Mouse (Mus musculus) C2C12 (cell line): Measurements from ENCODE around the gene Rrh. TPM values are rescaled to one million over a fixed set of nuclear protein-coding genes. Genes with fewer than 3 reads are reported as not detected.
"Not testable (repeated sequence)": the region's sequence is repeated elsewhere in the genome, so short reads cannot be mapped to it uniquely, and the experiment has no call there.

Experiments
- H3K27me3 ChIP-seq: one replicate; pipeline ENCODE4 v1.6.1; 2011; ENCODE audit not compliant: control insufficient read depth, insufficient read depth, insufficient read length
- H3K36me3 ChIP-seq: one replicate; pipeline ENCODE4 v1.6.1; 2011; ENCODE audit not compliant: control insufficient read depth, insufficient read depth
- H3K4me3 ChIP-seq: one replicate; pipeline ENCODE4 v1.5.1; 2011; ENCODE audit warnings: mild to moderate bottlenecking, control low read depth; ENCODE audit not compliant: poor library complexity, insufficient read depth, severe bottlenecking
- H3K79me2 ChIP-seq: one replicate; pipeline ENCODE4 v1.6.1; 2011; ENCODE audit not compliant: control insufficient read depth, insufficient read depth
- H3K79me3 ChIP-seq: one replicate; pipeline ENCODE4 v1.6.1; 2011; ENCODE audit warnings: low read depth, control low read depth
- H3ac ChIP-seq: one replicate; pipeline ENCODE3; 2011; ENCODE audit warnings: low read depth; ENCODE audit not compliant: control insufficient read depth, insufficient read length
- CEBPB ChIP-seq: IDR thresholded peaks from one replicate; pipeline ENCODE4 v1.6.1; 2011; ENCODE audit warnings: low read depth, mild to moderate bottlenecking, control low read depth, moderate library complexity
- CTCF ChIP-seq: IDR thresholded peaks from one replicate; pipeline ENCODE4 v1.5.1; 2011; ENCODE audit not compliant: control insufficient read depth, insufficient read depth, insufficient read length
- FOSL1 ChIP-seq: IDR thresholded peaks from one replicate; pipeline ENCODE4 v1.8.0; 2011; ENCODE audit warnings: mild to moderate bottlenecking, low read length; ENCODE audit not compliant: poor library complexity, insufficient read depth, severe bottlenecking
- MAX ChIP-seq: IDR thresholded peaks from one replicate; pipeline ENCODE4 v1.6.1; 2011; ENCODE audit warnings: mild to moderate bottlenecking, control low read depth
- MYOD1 ChIP-seq: IDR thresholded peaks from one replicate; pipeline ENCODE4 v1.6.1; 2011; ENCODE audit warnings: low read depth; ENCODE audit not compliant: control insufficient read depth, insufficient read length
- MYOG ChIP-seq: IDR thresholded peaks from one replicate; pipeline ENCODE4 v1.6.1; 2011; ENCODE audit not compliant: control insufficient read depth, insufficient read length; ENCODE audit errors: extremely low read depth
- USF1 ChIP-seq: IDR thresholded peaks from one replicate; pipeline ENCODE4 v1.6.1; 2011; ENCODE audit warnings: low read depth, mild to moderate bottlenecking, control low read depth, moderate library complexity
- polyA plus RNA-seq: library from polyadenylated mRNA; unstranded; fragments of >200 nt; fragmentation: generic; extraction: Trizol; gene quantifications from one replicate; pipeline ENCODE4 v1.2.1, GENCODE M21; 2012; ENCODE audit warnings: missing spikeins

Rrh gene
- polyA plus RNA-seq, 1 experiment: 0.04 TPM

DNA sequence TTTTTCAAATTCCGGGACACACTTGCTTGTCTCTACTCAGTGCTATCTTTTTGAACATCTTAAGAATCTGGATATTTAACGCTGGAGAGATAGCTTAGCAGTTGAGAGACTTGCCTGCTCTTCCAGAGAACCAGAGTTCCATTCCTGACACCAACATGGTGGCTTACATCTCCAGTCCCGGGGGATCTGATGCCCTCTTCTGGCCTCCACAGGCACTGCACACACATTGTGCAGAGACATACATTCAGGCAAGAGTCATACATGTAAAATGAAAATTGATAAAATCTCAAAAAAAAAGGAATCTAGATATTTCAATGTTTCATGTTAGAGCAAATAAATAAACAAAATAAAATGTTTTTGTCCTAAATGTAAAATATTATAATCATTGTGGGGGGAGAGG is 39.6 kb downstream of the Rrh start:
- TF ChIP-seq MAX: no peak
- no peak for TF ChIP-seq MYOG
- TF ChIP-seq MYOD1: no peak
- TF ChIP-seq FOSL1: no peak
- TF ChIP-seq CEBPB: no peak
- TF ChIP-seq USF1: no peak
- no peak for TF ChIP-seq CTCF
- no peaks in the 10 kb centered on the region for H3K36me3 ChIP-seq

DNA sequence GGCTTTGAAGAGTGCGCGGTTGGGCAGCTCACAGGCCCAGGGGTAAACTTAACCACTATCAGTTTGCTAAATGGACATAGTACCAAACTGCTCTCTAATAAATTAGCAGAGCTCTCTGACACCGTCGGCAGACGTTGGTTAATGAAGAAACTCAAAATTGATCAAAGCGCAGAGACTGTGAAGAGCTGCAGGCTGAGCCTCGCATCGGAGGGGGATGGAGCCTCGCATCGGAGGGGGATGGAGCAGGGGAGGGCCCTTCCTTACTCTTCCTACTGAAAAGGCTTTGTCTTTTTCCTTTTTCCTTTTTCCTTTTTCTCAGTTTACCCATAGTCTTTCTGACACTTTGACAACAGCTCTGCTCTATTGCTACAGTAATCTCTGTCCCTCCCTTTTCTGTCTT is 41.0 kb downstream of the Rrh start:
- H3K4me3 ChIP-seq: no peak overlapping the region
- H3ac ChIP-seq: no peak overlapping the region
- no peak for TF ChIP-seq USF1
- no peak for TF ChIP-seq CEBPB
- TF ChIP-seq CTCF: no peak
- TF ChIP-seq MYOG: no peak
- no peaks in the 10 kb centered on the region for H3K79me3 ChIP-seq
- no peaks in the 10 kb centered on the region for H3K79me2 ChIP-seq
- H3K27me3 ChIP-seq: peaks cover 15% of the 10 kb centered on the region
- H3K36me3 ChIP-seq: no peaks in the 10 kb centered on the region

More for the DNA sequence above, 39.6 kb downstream of the Rrh start:
- H3K27me3 ChIP-seq: peaks cover 15% of the 10 kb centered on the region
- no peak overlapping the region for H3ac ChIP-seq
- H3K4me3 ChIP-seq: no peak overlapping the region
- no peaks in the 10 kb centered on the region for H3K79me2 ChIP-seq
- no peaks in the 10 kb centered on the region for H3K79me3 ChIP-seq

DNA sequence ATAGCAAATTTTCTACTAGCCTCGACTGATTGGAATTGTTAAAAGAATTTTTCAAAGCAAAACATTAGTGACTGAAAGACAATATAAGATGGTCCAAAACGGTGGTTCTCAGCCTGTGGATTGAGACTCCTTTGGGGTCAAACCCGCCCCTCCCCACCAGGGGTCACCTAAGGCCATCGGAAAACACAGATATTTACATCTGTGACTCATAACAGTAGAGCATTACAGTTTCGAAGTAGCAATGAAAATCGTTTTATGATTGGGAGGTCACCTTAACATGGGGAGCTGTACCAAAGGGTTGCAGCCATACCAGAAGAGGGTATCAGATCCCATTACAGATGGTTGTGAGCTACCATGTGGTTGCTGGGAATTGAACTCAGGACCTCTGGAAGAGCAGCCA is 51.2 kb downstream of the Rrh start:
- Histone ChIP-seq H3K79me2 (no peaks in the 10 kb centered on the region), H3K36me3 (no peaks in the 10 kb centered on the region), H3K27me3 (no peaks in the 10 kb centered on the region), H3K79me3 (no peaks in the 10 kb centered on the region), H3ac (no peak overlapping the region), H3K4me3 (no peak overlapping the region)
- TF ChIP-seq MYOG: no peak
- TF ChIP-seq MAX: no peak
- TF ChIP-seq MYOD1: no peak
- TF ChIP-seq USF1: no peak
- no peak for TF ChIP-seq CEBPB
- TF ChIP-seq FOSL1: no peak
- TF ChIP-seq CTCF: no peak

DNA sequence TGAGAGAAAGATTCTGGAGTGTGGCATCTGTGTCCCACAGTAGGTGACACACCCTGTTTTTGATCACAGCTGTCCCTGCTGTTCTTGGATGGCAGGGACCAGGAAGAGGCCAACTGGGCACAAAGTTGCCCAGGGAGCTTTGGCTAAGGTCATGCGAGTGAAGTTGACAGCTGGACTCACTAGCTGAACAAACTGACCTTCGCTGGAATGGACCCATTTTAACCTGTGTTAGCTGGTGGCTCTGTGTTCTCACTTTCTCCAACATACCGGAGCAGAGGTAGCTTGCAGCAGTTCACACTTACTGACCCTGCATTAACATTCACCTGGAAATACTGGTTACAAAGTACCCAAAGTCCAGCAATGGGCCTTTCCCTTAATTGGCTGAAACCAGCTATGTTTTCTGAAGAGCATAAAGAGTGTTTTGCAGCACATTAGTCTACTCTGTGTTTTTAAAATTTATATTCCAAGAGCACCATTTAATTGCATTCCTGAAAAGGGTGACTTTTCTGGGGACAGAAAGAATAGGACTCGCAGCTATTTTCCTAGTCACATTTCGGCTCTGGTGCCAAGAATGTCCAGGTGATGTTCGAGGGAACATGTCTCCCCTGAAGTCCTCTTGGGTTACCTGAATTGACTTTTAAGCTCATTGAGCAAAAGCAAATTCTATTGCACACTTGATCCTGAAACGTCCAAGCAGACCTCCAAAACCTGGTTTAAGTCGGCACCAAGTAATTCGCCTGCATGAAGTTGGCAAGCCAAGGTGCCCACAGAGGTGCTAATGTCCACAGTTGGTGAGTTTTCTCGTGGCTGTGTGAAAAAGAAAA is 55.2 kb downstream of the Rrh start:
- Histone ChIP-seq H3K79me3 (no peaks in the 10 kb centered on the region), H3ac (no peak overlapping the region), H3K27me3 (no peaks in the 10 kb centered on the region), H3K79me2 (no peaks in the 10 kb centered on the region), H3K4me3 (no peak overlapping the region), H3K36me3 (no peaks in the 10 kb centered on the region)
- no peak for TF ChIP-seq MYOD1
- TF ChIP-seq CEBPB: no peak
- TF ChIP-seq MAX: no peak
- TF ChIP-seq MYOG: no peak
- no peak for TF ChIP-seq CTCF
- TF ChIP-seq USF1: no peak
- no peak for TF ChIP-seq FOSL1

DNA sequence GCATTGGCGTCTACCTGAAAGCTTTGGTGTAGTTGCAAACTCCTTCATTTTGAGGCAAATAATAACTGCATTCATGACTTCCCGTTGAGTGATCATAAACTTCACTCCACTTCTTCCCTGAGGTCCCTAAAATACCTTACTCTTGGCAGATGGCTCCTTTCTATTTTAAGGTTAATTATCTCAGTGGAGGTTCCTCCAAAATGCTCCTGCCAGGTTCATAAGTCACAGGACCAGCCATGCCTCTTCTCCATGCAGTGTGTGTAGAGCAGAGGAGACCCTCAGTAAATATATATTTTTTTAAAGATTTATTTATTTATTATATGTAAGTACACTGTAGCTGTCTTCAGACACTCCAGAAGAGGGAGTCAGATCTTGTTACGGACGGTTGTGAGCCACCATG is 56.3 kb downstream of the Rrh start:
- no peaks in the 10 kb centered on the region for H3K27me3 ChIP-seq
- H3K79me2 ChIP-seq: no peaks in the 10 kb centered on the region
- H3K79me3 ChIP-seq: no peaks in the 10 kb centered on the region
- TF ChIP-seq MYOD1: no peak
- no peak for TF ChIP-seq FOSL1
- TF ChIP-seq MYOG: no peak
- TF ChIP-seq CEBPB: no peak
- no peak for TF ChIP-seq USF1
- TF ChIP-seq CTCF: no peak
- no peak for TF ChIP-seq MAX
- no peak overlapping the region for H3K4me3 ChIP-seq
- no peak overlapping the region for H3ac ChIP-seq
- H3K36me3 ChIP-seq: no peaks in the 10 kb centered on the region

DNA sequence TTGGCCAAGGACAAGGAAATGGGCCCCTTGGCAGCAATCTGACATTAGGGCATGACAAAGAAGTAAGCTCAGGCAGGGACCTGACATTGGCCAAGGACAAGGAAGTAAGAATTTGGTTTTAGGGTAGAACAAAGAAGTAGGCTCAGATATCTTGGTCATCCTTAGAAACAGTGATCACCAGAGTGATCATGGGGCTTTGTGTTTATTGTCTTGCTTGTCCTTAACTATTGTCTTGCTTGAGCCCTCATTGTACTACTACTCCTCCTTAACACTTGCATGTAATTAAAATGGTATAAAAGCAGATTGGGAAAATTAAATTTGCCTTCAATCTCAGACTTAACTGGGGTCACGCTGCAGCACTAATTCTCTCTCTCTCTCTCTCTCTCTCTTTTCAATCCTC is 64.8 kb downstream of the Rrh start:
- H3K79me2 ChIP-seq, H3K4me3 ChIP-seq, H3K79me3 ChIP-seq, H3ac ChIP-seq, H3K36me3 ChIP-seq: not testable (repeated sequence)
- H3K27me3 ChIP-seq: peaks cover 17% of the 10 kb centered on the region
